Mouse (Mus musculus): Measurements from ENCODE around the gene Pip4k2c. TPM values are rescaled to one million over a fixed set of nuclear protein-coding genes. Genes with fewer than 3 reads are reported as not detected.
A peak's percentile ranks its signal among the peaks of the same experiment; 100 is the strongest.

The Pip4k2c gene
- 17.0 and 18.3 TPM in 2 replicates for total RNA-seq (2014; rRNA removed)
- polyA plus RNA-seq (2015; fragmentation: Nextera tagmentation; extraction: Ambion mirVana): 14.5 and 15.1 TPM in 2 replicates

DNA sequence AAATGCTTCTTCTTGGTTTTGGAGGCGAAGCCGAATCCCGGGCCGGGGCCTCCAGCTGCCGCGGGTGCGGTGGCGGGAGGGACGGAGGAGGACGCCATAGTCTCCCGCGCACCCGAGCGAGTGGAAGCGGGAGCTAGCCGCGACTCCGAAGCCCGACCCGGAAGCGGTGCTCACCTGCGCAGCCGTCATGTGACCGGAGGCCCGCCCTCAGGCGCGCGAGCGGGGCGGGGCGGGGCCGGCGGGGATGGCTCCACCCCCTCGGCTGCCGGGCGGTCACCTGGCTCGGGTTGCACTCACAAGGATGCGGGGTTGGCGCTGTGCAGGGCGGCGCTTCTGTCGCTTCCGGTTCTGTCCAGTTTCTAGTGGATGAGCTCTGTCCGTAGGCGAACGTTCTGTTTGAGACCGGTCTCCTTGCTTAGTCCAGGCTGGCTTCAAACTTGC, at the start of gene Pip4k2c:
Gene Pip4k2c (minus strand): TSS at position 172 of the 441 bp plus-strand sequence.
- TF ChIP-seq CTCF (IDR thresholded peaks at IDR 0.05): no peak
- Histone ChIP-seq H3K4me3 (ENCODE audit: low read depth, low read length) (peak within 1 kb of the TSS; percentile 84), H3K9ac (replicated peaks; ENCODE audit: low read length, poor library complexity, severe bottlenecking) (peak within 1 kb of the TSS; percentile 85), H3K9me3 (ENCODE audit: low read length) (no peaks in the 10 kb centered on the region), H3K4me1 (ENCODE audit: insufficient read depth, low read length) (peaks cover 9% of the 10 kb centered on the region), H3K27me3 (ENCODE audit: insufficient read depth, low read length) (no peaks in the 10 kb centered on the region), H3K27ac (ENCODE audit: low read depth, low read length) (peak within 1 kb of the TSS; percentile 74), H3K36me3 (ENCODE audit: insufficient read depth, low read length) (peaks cover 13% of the 10 kb centered on the region), H3K4me2 (ENCODE audit: low read depth, low read length, poor library complexity, severe bottlenecking) (peak within 1 kb of the TSS; percentile 93)
- DNase-seq (ENCODE audit: low spot score): peak; percentile 78
- WGBS: 1% methylated on average over 41 of the region's 47 CpGs
- ATAC-seq (ENCODE audit: low FRiP score): peak; percentile 94

DNA sequence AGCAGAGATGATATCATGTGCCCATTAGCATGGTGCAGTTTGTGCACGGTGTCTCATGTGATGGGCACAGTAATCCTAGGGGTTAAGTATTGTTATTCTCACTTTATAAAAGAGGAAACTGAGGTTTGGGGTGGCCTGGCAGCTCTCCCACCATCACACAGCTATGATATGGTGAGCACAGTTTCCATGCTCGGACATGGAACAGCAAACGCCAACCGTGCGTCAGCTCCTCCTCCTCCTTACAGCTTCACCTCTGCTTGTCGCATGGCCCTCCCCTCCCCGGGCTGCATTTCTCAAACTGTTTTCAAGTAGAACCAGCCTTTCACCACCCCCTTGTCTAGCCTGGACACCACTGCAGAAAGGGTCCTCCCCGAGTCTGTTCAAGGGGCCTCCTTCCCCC, 47.1 kb upstream of the Pip4k2c start:
- DNase-seq (ENCODE audit: low spot score) (no peak), ATAC-seq (ENCODE audit: low FRiP score) (no peak)
- peak overlapping the region; percentile 13; the same call in 1 of the 2 replicates for H3K4me3 ChIP-seq (ENCODE audit: low read depth, low read length)
- peaks cover 18% of the 10 kb centered on the region; the same call in 1 of the 2 replicates for H3K4me1 ChIP-seq (ENCODE audit: insufficient read depth, low read length)
- no peak for TF ChIP-seq CTCF (IDR thresholded peaks at IDR 0.05)
- no peak overlapping the region for H3K27ac ChIP-seq (ENCODE audit: low read depth, low read length)
- H3K36me3 ChIP-seq (ENCODE audit: insufficient read depth, low read length): no peaks in the 10 kb centered on the region
- H3K4me2 ChIP-seq (ENCODE audit: low read depth, low read length, poor library complexity, severe bottlenecking): peak overlapping the region; percentile 80
- WGBS: 78% methylated on average over 8 of the region's 8 CpGs
- H3K9ac ChIP-seq (replicated peaks; ENCODE audit: low read length, poor library complexity, severe bottlenecking): no peak overlapping the region
- no peaks in the 10 kb centered on the region for H3K27me3 ChIP-seq (ENCODE audit: insufficient read depth, low read length)
- H3K9me3 ChIP-seq (ENCODE audit: low read length): no peaks in the 10 kb centered on the region

DNA sequence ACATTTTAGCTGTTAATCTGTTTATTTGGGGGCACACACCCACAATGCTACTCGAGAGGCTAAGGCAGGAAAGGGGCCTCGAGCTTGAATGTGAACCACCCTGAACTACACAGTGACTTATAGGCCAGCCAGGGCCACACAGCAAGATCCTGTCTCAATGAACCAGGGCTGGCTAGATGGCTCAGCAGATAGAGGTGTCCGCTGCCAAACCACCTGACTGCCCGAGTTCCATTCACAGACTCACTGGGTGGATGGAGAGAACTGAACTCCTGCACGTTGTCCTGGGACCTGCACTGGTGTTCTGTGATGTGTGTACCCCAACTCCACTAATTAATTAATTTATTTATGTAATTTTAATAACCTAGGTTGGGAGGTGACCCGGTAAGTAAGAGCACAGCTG, 46.4 kb upstream of the Pip4k2c start:
- Histone ChIP-seq H3K9ac (replicated peaks; ENCODE audit: low read length, poor library complexity, severe bottlenecking) (no peak overlapping the region), H3K4me1 (ENCODE audit: insufficient read depth, low read length) (peaks cover 18% of the 10 kb centered on the region; the same call in 1 of the 2 replicates), H3K27ac (ENCODE audit: low read depth, low read length) (no peak overlapping the region), H3K4me2 (ENCODE audit: low read depth, low read length, poor library complexity, severe bottlenecking) (no peak overlapping the region), H3K4me3 (ENCODE audit: low read depth, low read length) (no peak overlapping the region), H3K9me3 (ENCODE audit: low read length) (no peaks in the 10 kb centered on the region), H3K36me3 (ENCODE audit: insufficient read depth, low read length) (no peaks in the 10 kb centered on the region), H3K27me3 (ENCODE audit: insufficient read depth, low read length) (no peaks in the 10 kb centered on the region)
- no peak for TF ChIP-seq CTCF (IDR thresholded peaks at IDR 0.05)
- ATAC-seq (ENCODE audit: low FRiP score) (no peak), DNase-seq (ENCODE audit: low spot score) (no peak)
- 81% methylated on average over 6 of the region's 6 CpGs for WGBS

DNA sequence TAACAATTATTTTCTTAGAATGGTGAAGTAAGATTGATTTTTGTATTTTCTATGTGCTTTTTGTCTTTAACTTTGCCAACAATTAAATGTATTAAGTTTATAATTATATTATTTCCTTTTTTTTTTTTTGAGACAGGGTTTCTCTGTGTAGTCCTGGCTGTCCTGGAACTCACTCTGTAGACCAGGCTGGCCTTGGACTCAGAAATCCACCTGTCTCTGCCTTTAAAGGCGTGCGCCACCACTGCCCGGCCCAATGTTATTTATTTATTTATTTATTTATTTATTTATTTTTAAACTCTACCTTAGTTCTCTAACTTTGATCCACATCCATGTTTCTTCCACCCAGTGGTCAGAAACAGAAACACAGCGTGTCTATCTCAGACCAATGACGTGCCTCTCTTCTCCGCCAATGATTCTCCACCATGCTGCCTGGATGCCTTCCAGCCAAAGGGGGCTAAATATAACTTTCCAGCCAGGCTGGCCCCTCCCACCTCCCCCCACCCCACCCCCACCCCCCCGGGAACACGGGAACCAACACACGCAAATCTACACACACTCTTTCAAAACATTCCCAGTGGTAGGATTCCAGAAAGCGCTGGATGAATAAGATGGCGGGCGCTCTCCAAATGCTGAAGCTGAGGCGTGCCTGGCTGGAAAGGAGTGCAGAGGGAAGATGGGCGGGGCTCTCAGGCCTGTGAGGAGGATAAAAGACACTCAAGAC, 44.4 kb upstream of the Pip4k2c start:
- 0 out of 2 replicates have a peak overlapping the region, but pooled peaks have one; percentile 15 for H3K4me2 ChIP-seq (ENCODE audit: low read depth, low read length, poor library complexity, severe bottlenecking)
- 21% methylated on average over 14 of the region's 14 CpGs for WGBS
- H3K9ac ChIP-seq (replicated peaks; ENCODE audit: low read length, poor library complexity, severe bottlenecking): no peak overlapping the region
- TF ChIP-seq CTCF (IDR thresholded peaks at IDR 0.05): peak; percentile 51
- H3K4me3 ChIP-seq (ENCODE audit: low read depth, low read length): no peak overlapping the region
- no peaks in the 10 kb centered on the region for H3K9me3 ChIP-seq (ENCODE audit: low read length)
- peak; percentile 73 for ATAC-seq (ENCODE audit: low FRiP score)
- 0 out of 2 replicates have a peak overlapping the region, but pooled peaks have one; percentile 6 for H3K27ac ChIP-seq (ENCODE audit: low read depth, low read length)
- H3K36me3 ChIP-seq (ENCODE audit: insufficient read depth, low read length): peaks cover 3% of the 10 kb centered on the region; the same call in 1 of the 2 replicates
- DNase-seq (ENCODE audit: low spot score): peak; percentile 77
- H3K27me3 ChIP-seq (ENCODE audit: insufficient read depth, low read length): no peaks in the 10 kb centered on the region
- H3K4me1 ChIP-seq (ENCODE audit: insufficient read depth, low read length): peaks cover 9% of the 10 kb centered on the region; the same call in 1 of the 2 replicates

DNA sequence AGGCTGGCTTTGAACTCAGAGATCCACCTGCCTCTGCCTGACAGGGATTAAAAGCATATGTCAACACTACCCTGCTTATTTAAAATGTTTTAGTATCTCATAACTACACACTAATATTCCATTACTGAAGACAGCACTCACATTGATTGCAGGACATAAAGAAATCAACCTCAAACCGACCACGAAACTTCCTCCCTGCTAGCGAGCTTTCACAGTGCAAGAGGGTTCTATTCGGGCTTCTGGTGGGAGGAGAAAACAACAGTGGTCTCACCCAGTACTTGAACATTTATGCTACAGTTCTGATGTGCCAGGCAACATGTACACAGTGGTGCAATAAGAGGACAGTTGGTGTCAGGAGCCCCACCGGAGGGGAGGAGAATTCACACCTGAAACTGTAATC, 39.4 kb upstream of the Pip4k2c start:
- ATAC-seq (ENCODE audit: low FRiP score) (no peak), DNase-seq (ENCODE audit: low spot score) (no peak)
- Histone ChIP-seq H3K27me3 (ENCODE audit: insufficient read depth, low read length) (no peaks in the 10 kb centered on the region), H3K4me3 (ENCODE audit: low read depth, low read length) (no peak overlapping the region), H3K9ac (replicated peaks; ENCODE audit: low read length, poor library complexity, severe bottlenecking) (no peak overlapping the region), H3K4me1 (ENCODE audit: insufficient read depth, low read length) (no peaks in the 10 kb centered on the region), H3K4me2 (ENCODE audit: low read depth, low read length, poor library complexity, severe bottlenecking) (no peak overlapping the region), H3K27ac (ENCODE audit: low read depth, low read length) (no peak overlapping the region), H3K36me3 (ENCODE audit: insufficient read depth, low read length) (peaks cover 22% of the 10 kb centered on the region), H3K9me3 (ENCODE audit: low read length) (no peaks in the 10 kb centered on the region)
- WGBS: 89% methylated on average over 5 of the region's 5 CpGs
- TF ChIP-seq CTCF (IDR thresholded peaks at IDR 0.05): no peak

DNA sequence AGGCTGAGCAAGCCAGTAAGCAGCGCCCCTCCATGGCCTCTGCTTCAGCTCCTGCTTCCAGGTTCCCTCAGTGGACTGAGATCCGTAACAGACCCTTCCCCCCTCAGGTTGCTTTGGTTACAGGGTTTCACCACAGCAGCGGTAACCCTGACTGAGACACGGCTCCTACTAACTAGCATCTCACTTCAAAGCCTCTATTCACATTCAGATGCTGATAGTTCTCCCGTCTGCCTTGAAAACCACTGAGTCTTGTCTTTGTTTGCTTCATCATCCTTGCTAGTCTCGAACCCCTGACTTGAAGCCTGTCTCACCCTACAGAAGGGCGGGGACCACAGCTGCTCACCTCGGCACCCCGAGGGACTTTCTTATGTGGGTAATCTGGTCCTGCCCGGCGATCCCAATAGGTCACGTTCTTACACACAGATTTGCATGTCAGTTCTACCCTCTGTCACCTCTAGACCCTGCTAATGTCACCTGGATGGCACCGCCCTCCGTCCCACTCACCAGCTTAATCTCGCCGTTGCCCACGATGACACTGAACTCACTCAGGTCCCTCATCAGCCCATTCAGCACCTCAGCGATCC, 26.9 kb upstream of the Pip4k2c start:
- no peak for TF ChIP-seq CTCF (IDR thresholded peaks at IDR 0.05)
- H3K4me1 ChIP-seq (ENCODE audit: insufficient read depth, low read length): no peaks in the 10 kb centered on the region
- H3K36me3 ChIP-seq (ENCODE audit: insufficient read depth, low read length): peaks cover 76% of the 10 kb centered on the region
- no peaks in the 10 kb centered on the region for H3K9me3 ChIP-seq (ENCODE audit: low read length)
- H3K27me3 ChIP-seq (ENCODE audit: insufficient read depth, low read length): no peaks in the 10 kb centered on the region
- WGBS: 73% methylated on average over 18 of the region's 18 CpGs
- no peak overlapping the region for H3K4me2 ChIP-seq (ENCODE audit: low read depth, low read length, poor library complexity, severe bottlenecking)
- H3K9ac ChIP-seq (replicated peaks; ENCODE audit: low read length, poor library complexity, severe bottlenecking): no peak overlapping the region
- H3K27ac ChIP-seq (ENCODE audit: low read depth, low read length): no peak overlapping the region
- DNase-seq (ENCODE audit: low spot score): no peak
- no peak overlapping the region for H3K4me3 ChIP-seq (ENCODE audit: low read depth, low read length)
- ATAC-seq (ENCODE audit: low FRiP score): no peak
